Mouse (Mus musculus): ENCODE measurements at regions not wholly inside any gene's neighbourhood (a gene's known extent, or its start where the extent isn't known, plus 50 kb on each side); places are given as distances from the start of the nearest gene placed in this dataset.

GRCm38 (mm10) chr3:121902246-121902645, 50.1 kb upstream of the Arhgap29 start:
- intact Hi-C loops (cut with DNase I): no loop called here

- intact Hi-C loops (cut with DNase I): no loop called here
Observed at GRCm38 (mm10) chr3:121900429-121900844, 51.9 kb upstream of the Arhgap29 start.

GRCm38 (mm10) chr3:121897821-121898574, 54.3 kb upstream of the Arhgap29 start:
- intact Hi-C loops (cut with DNase I): no loop called here

- intact Hi-C loops (cut with DNase I): no loop called here
Observed at GRCm38 (mm10) chr3:121893606-121894005, 58.7 kb upstream of the Arhgap29 start.

- intact Hi-C loops (cut with DNase I): no loop called here
Observed at GRCm38 (mm10) chr3:121892675-121893074, 59.7 kb upstream of the Arhgap29 start.

- intact Hi-C loops (cut with DNase I): no loop called here
Observed at GRCm38 (mm10) chr3:121891338-121891737, 61.0 kb upstream of the Arhgap29 start.

GRCm38 (mm10) chr3:121890563-121890962, 61.8 kb upstream of the Arhgap29 start:
- intact Hi-C loops (cut with DNase I): no loop called here

- intact Hi-C loops (cut with DNase I): loop anchor here (5.0 kb wide), 2 partner anchors 65 to 235 kb away; partner anchors contain the start of gene Arhgap29
Observed at GRCm38 (mm10) chr3:121886870-121887605, 65.3 kb upstream of the Arhgap29 start.

GRCm38 (mm10) chr3:121886309-121886708, 66.0 kb upstream of the Arhgap29 start:
- intact Hi-C loops (cut with DNase I): loop anchor here (5.0 kb wide), 2 partner anchors 66 to 236 kb away; partner anchors contain the start of gene Arhgap29

- intact Hi-C loops (cut with DNase I): loop anchor here (2.0 to 5.0 kb wide), 4 partner anchors 67 to 255 kb away; partner anchors contain the start of gene Arhgap29
Observed at GRCm38 (mm10) chr3:121885265-121886178, 66.8 kb upstream of the Arhgap29 start.

GRCm38 (mm10) chr3:121884328-121885248, 67.8 kb upstream of the Arhgap29 start:
- intact Hi-C loops (cut with DNase I): loop anchor here (2.0 to 5.0 kb wide), 4 partner anchors 68 to 256 kb away; partner anchors contain the start of gene Arhgap29

- intact Hi-C loops (cut with DNase I): no loop called here
Observed at GRCm38 (mm10) chr3:121880355-121880754, 65.3 kb upstream of the Abcd3 start.

- intact Hi-C loops (cut with DNase I): no loop called here
Observed at GRCm38 (mm10) chr3:121875072-121875471, 60.0 kb upstream of the Abcd3 start.

- intact Hi-C loops (cut with DNase I): no loop called here
Observed at GRCm38 (mm10) chr3:121874576-121874975, 59.5 kb upstream of the Abcd3 start.

- intact Hi-C loops (cut with DNase I): no loop called here
Observed at GRCm38 (mm10) chr3:121873572-121873971, 58.5 kb upstream of the Abcd3 start.

- intact Hi-C loops (cut with DNase I): no loop called here
Observed at GRCm38 (mm10) chr3:121872685-121873084, 57.6 kb upstream of the Abcd3 start.

GRCm38 (mm10) chr3:121871795-121872194, 56.7 kb upstream of the Abcd3 start:
- intact Hi-C loops (cut with DNase I): no loop called here

- intact Hi-C loops (cut with DNase I): no loop called here
Observed at GRCm38 (mm10) chr3:121870726-121871125, 55.6 kb upstream of the Abcd3 start.

GRCm38 (mm10) chr3:121869694-121870093, 54.6 kb upstream of the Abcd3 start:
- intact Hi-C loops (cut with DNase I): no loop called here

- intact Hi-C loops (cut with DNase I): no loop called here
Observed at GRCm38 (mm10) chr3:121867301-121867700, 52.2 kb upstream of the Abcd3 start.

All from adrenal gland (tissue).